Mouse (Mus musculus): ENCODE results near the gene Fzd7. TPM values are rescaled to one million over a fixed set of nuclear protein-coding genes. Genes with fewer than 3 reads are reported as not detected.

Fzd7 gene
- polyA plus RNA-seq, 1 experiment: 16.4 TPM

- H3K4me3 ChIP-seq: no peak overlapping the region
- TF ChIP-seq SRF (IDR thresholded peaks at IDR 0.05; ENCODE audit: control insufficient read depth, insufficient read length, low read depth) (no peak), CEBPB (IDR thresholded peaks at IDR 0.05; ENCODE audit: insufficient read depth, poor library complexity, severe bottlenecking) (no peak), MYOD1 (IDR thresholded peaks at IDR 0.05; ENCODE audit: control insufficient read depth in 1 of 3, insufficient read length in 2 of 3, low read depth in 2 of 3) (no peak), E2F4 (IDR thresholded peaks at IDR 0.05; ENCODE audit: insufficient read depth) (no peak), MAX (IDR thresholded peaks at IDR 0.05; ENCODE audit: low read depth) (no peak), TCF3 (IDR thresholded peaks at IDR 0.05; ENCODE audit: insufficient read length, low read depth) (no peak), USF1 (IDR thresholded peaks at IDR 0.05; ENCODE audit: low read depth) (no peak), REST (IDR thresholded peaks at IDR 0.05; ENCODE audit: insufficient read depth, insufficient read length) (no peak), POLR2A (IDR thresholded peaks at IDR 0.05; ENCODE audit: insufficient read length, low read depth) (no peak), TCF12 (IDR thresholded peaks at IDR 0.05; ENCODE audit: insufficient read depth, poor library complexity, severe bottlenecking) (no peak), POLR2AphosphoS2 (IDR thresholded peaks at IDR 0.05; ENCODE audit: insufficient read length, low read depth) (no peak), MYOG (IDR thresholded peaks at IDR 0.05; ENCODE audit: control insufficient read depth in 1 of 3, insufficient read depth in 1 of 3, insufficient read length in 2 of 3, low read depth in 2 of 3) (no peak)
- peaks cover 3% of the 10 kb centered on the region for H3K79me2 ChIP-seq (ENCODE audit: control insufficient read depth, insufficient read depth)
- no peak overlapping the region for H3ac ChIP-seq (ENCODE audit: control insufficient read depth, insufficient read length)
- H3K4me2 ChIP-seq (ENCODE audit: low read depth): no peak overlapping the region
- H3K27me3 ChIP-seq (ENCODE audit: control insufficient read depth, insufficient read depth, insufficient read length): no peaks in the 10 kb centered on the region
- H3K36me3 ChIP-seq (ENCODE audit: control insufficient read depth, insufficient read depth): peaks cover 5% of the 10 kb centered on the region
Measured at GRCm38 (mm10) chr1:59492432-59492831, 10.2 kb downstream of the Fzd7 start.

GRCm38 (mm10) chr1:59495970-59496369 lies 13.7 kb downstream of the Fzd7 start:
- TF ChIP-seq MYOG (IDR thresholded peaks at IDR 0.05; ENCODE audit: control insufficient read depth in 1 of 3, insufficient read depth in 1 of 3, insufficient read length in 2 of 3, low read depth in 2 of 3): no peak
- no peak for TF ChIP-seq MAX (IDR thresholded peaks at IDR 0.05; ENCODE audit: low read depth)
- no peak for TF ChIP-seq REST (IDR thresholded peaks at IDR 0.05; ENCODE audit: insufficient read depth, insufficient read length)
- no peak for TF ChIP-seq USF1 (IDR thresholded peaks at IDR 0.05; ENCODE audit: low read depth)
- no peak for TF ChIP-seq SRF (IDR thresholded peaks at IDR 0.05; ENCODE audit: control insufficient read depth, insufficient read length, low read depth)
- TF ChIP-seq E2F4 (IDR thresholded peaks at IDR 0.05; ENCODE audit: insufficient read depth): no peak
- TF ChIP-seq POLR2AphosphoS2 (IDR thresholded peaks at IDR 0.05; ENCODE audit: insufficient read length, low read depth): no peak
- TF ChIP-seq MYOD1 (IDR thresholded peaks at IDR 0.05; ENCODE audit: control insufficient read depth in 1 of 3, insufficient read length in 2 of 3, low read depth in 2 of 3): no peak
- Histone ChIP-seq H3ac (ENCODE audit: control insufficient read depth, insufficient read length) (no peak overlapping the region), H3K79me2 (ENCODE audit: control insufficient read depth, insufficient read depth) (no peaks in the 10 kb centered on the region), H3K27me3 (ENCODE audit: control insufficient read depth, insufficient read depth, insufficient read length) (no peaks in the 10 kb centered on the region), H3K4me3 (no peak overlapping the region), H3K36me3 (ENCODE audit: control insufficient read depth, insufficient read depth) (peaks cover 4% of the 10 kb centered on the region), H3K4me2 (ENCODE audit: low read depth) (no peak overlapping the region)

DNA sequence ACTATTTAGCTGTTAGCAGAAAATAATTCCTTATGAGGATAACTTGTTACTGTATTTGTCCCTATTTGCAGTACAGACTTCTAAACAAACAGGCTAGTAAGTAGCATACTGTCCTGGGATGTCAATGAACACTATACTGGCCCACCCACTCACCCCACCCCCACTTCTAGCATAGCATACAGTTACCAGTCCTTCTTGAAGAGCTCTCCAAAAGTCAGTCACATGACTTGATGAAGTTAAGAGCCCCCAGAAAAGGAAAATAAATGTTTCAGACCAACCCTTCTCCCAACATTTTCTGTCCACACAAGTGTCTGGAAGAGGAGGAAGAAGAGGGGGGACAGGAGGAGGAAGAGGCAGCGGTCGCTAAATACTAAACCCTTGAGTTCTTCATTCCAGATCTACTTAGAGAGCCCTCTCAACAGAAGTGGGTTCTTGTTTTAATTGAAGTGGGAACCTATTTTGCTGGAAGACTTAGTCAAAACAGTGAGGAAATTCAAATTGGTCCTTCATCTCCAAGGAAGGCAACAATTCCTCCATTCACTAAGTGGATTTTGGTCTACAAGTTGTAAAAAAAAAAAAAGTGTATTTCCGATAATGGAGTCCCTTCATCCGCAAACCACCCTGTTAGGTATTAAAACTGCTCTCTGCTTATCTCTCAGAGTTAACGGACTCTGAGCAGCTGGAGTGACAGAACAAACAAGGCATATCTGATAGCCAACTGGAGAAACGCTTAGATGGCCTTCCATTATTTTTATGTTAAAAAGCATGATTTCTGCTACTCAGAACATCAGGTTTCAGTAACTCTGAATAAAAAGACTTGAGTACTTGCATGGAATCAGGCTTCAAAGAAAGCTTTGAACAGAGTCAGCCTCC lies 15.8 kb downstream of the Fzd7 start:
- no peaks in the 10 kb centered on the region for H3K27me3 ChIP-seq (ENCODE audit: control insufficient read depth, insufficient read depth, insufficient read length)
- no peak for TF ChIP-seq MYOD1 (IDR thresholded peaks at IDR 0.05; ENCODE audit: control insufficient read depth in 1 of 3, insufficient read length in 2 of 3, low read depth in 2 of 3)
- no peak for TF ChIP-seq TCF3 (IDR thresholded peaks at IDR 0.05; ENCODE audit: insufficient read length, low read depth)
- no peak for TF ChIP-seq POLR2A (IDR thresholded peaks at IDR 0.05; ENCODE audit: insufficient read length, low read depth)
- no peak for TF ChIP-seq E2F4 (IDR thresholded peaks at IDR 0.05; ENCODE audit: insufficient read depth)
- no peak for TF ChIP-seq USF1 (IDR thresholded peaks at IDR 0.05; ENCODE audit: low read depth)
- no peak for TF ChIP-seq CEBPB (IDR thresholded peaks at IDR 0.05; ENCODE audit: insufficient read depth, poor library complexity, severe bottlenecking)
- no peak for TF ChIP-seq MAX (IDR thresholded peaks at IDR 0.05; ENCODE audit: low read depth)
- TF ChIP-seq MYOG (IDR thresholded peaks at IDR 0.05; ENCODE audit: control insufficient read depth in 1 of 3, insufficient read depth in 1 of 3, insufficient read length in 2 of 3, low read depth in 2 of 3): no peak
- TF ChIP-seq REST (IDR thresholded peaks at IDR 0.05; ENCODE audit: insufficient read depth, insufficient read length): no peak
- H3K36me3 ChIP-seq (ENCODE audit: control insufficient read depth, insufficient read depth): no peaks in the 10 kb centered on the region
- H3K79me2 ChIP-seq (ENCODE audit: control insufficient read depth, insufficient read depth): no peaks in the 10 kb centered on the region
- H3ac ChIP-seq (ENCODE audit: control insufficient read depth, insufficient read length): no peak overlapping the region
- no peak overlapping the region for H3K4me3 ChIP-seq
- H3K4me2 ChIP-seq (ENCODE audit: low read depth): no peak overlapping the region

- Histone ChIP-seq H3K27me3 (ENCODE audit: control insufficient read depth, insufficient read depth, insufficient read length) (no peaks in the 10 kb centered on the region), H3ac (ENCODE audit: control insufficient read depth, insufficient read length) (no peak overlapping the region), H3K4me3 (no peak overlapping the region), H3K79me2 (ENCODE audit: control insufficient read depth, insufficient read depth) (no peaks in the 10 kb centered on the region), H3K4me2 (ENCODE audit: low read depth) (no peak overlapping the region), H3K36me3 (ENCODE audit: control insufficient read depth, insufficient read depth) (no peaks in the 10 kb centered on the region)
- TF ChIP-seq POLR2AphosphoS2 (IDR thresholded peaks at IDR 0.05; ENCODE audit: insufficient read length, low read depth): no peak
Measured at GRCm38 (mm10) chr1:59499327-59499726, 17.1 kb downstream of the Fzd7 start.

GRCm38 (mm10) chr1:59502355-59502754 lies 20.1 kb downstream of the Fzd7 start:
- no peaks in the 10 kb centered on the region for H3K79me2 ChIP-seq (ENCODE audit: control insufficient read depth, insufficient read depth)
- no peak overlapping the region for H3ac ChIP-seq (ENCODE audit: control insufficient read depth, insufficient read length)
- H3K4me2 ChIP-seq (ENCODE audit: low read depth): no peak overlapping the region
- no peak overlapping the region for H3K4me3 ChIP-seq
- H3K36me3 ChIP-seq (ENCODE audit: control insufficient read depth, insufficient read depth): no peaks in the 10 kb centered on the region
- no peaks in the 10 kb centered on the region for H3K27me3 ChIP-seq (ENCODE audit: control insufficient read depth, insufficient read depth, insufficient read length)
- TF ChIP-seq MYOG (IDR thresholded peaks at IDR 0.05; ENCODE audit: control insufficient read depth in 1 of 3, insufficient read depth in 1 of 3, insufficient read length in 2 of 3, low read depth in 2 of 3): no peak
- no peak for TF ChIP-seq POLR2A (IDR thresholded peaks at IDR 0.05; ENCODE audit: insufficient read length, low read depth)
